Mouse (Mus musculus) E14TG2a.4 (cell line): Measurements from ENCODE around the gene Mlxipl.

Experiments
- CTCF ChIP-seq: conservative IDR thresholded peaks from 2 replicates; pipeline ENCODE4 v1.5.1; 2014; ENCODE audit warnings: low read length
- NANOG ChIP-seq: IDR thresholded peaks from 2 replicates; pipeline ENCODE4 v1.6.1; 2014; ENCODE audit warnings: borderline replicate concordance, low read length, mixed read lengths
- POU5F1 ChIP-seq: IDR thresholded peaks from 2 replicates; pipeline ENCODE4 v1.6.1; 2014; ENCODE audit warnings: low read length, borderline replicate concordance

- TF ChIP-seq CTCF: no peak
- no peak for TF ChIP-seq NANOG
- TF ChIP-seq POU5F1: no peak
Measured at GRCm38 (mm10) chr5:135161650-135162049, 72.0 kb downstream of the Mlxipl start.
